Mouse (Mus musculus) CH12.LX (cell line): ENCODE data around the gene Sesn2.

Experiments used
- CTCF ChIP-seq, 2 experiments: IDR thresholded peaks in 1 of 2; conservative IDR thresholded peaks in 1 of 2; 2 replicates each; pipeline ENCODE4 v1.5.1; 2011 to 2012; ENCODE audit warnings: low read depth in 2 of 2, low read length in 2 of 2, improper control_type of control experiment in 1 of 2, inconsistent platforms in 1 of 2, mild to moderate bottlenecking in 1 of 2, moderate library complexity in 1 of 2
- GABPA ChIP-seq: IDR thresholded peaks from 2 replicates; pipeline ENCODE4 v1.6.1; 2012; ENCODE audit warnings: low read depth, low read length, improper control_type of control experiment, inconsistent platforms; ENCODE audit not compliant: insufficient replicate concordance
- JUND ChIP-seq: conservative IDR thresholded peaks from 2 replicates; pipeline ENCODE4 v1.6.1; 2011; ENCODE audit warnings: low read depth, low read length, improper control_type of control experiment
- MAX ChIP-seq: IDR thresholded peaks from 2 replicates; pipeline ENCODE4 v1.6.1; 2011; ENCODE audit warnings: low read length, improper control_type of control experiment
- MXI1 ChIP-seq: IDR thresholded peaks from 2 replicates; pipeline ENCODE4 v1.6.1; 2011; ENCODE audit warnings: mild to moderate bottlenecking, low read depth, low read length, improper control_type of control experiment
- PAX5 ChIP-seq: IDR thresholded peaks from 2 replicates; pipeline ENCODE4 v1.6.1; 2012; ENCODE audit warnings: low read length, inconsistent platforms, mixed read lengths
- POLR2AphosphoS2 ChIP-seq: IDR thresholded peaks from 2 replicates; pipeline ENCODE4 v1.6.1; 2011; ENCODE audit warnings: low read depth, low read length, improper control_type of control experiment
- RAD21 ChIP-seq: IDR thresholded peaks from 2 replicates; pipeline ENCODE4 v1.6.1; 2011; ENCODE audit warnings: low read depth, mild to moderate bottlenecking, low read length, improper control_type of control experiment, moderate library complexity
- SMC3 ChIP-seq: IDR thresholded peaks from 2 replicates; pipeline ENCODE4 v1.6.1; 2011; ENCODE audit warnings: low read depth, low read length, improper control_type of control experiment
- TCF12 ChIP-seq: IDR thresholded peaks from 2 replicates; pipeline ENCODE4 v1.6.1; 2014; ENCODE audit warnings: low read depth, mild to moderate bottlenecking, inconsistent platforms, low read length, improper control_type of control experiment
- ZC3H11A ChIP-seq: IDR thresholded peaks from 2 replicates; pipeline ENCODE4 v1.6.1; 2012; ENCODE audit warnings: low read depth, mild to moderate bottlenecking, inconsistent platforms, low read length, improper control_type of control experiment
- ZMIZ1 ChIP-seq: IDR thresholded peaks from 2 replicates; pipeline ENCODE4 v1.6.1; 2012; ENCODE audit warnings: low read depth, mild to moderate bottlenecking, inconsistent platforms, low read length, improper control_type of control experiment

GRCm38 (mm10) chr4:132492178-132493060 lies 17.9 kb downstream of the Sesn2 start:
- TF ChIP-seq CTCF (conservative IDR thresholded peaks at IDR 0.05 in 1 of 2, IDR thresholded peaks at IDR 0.05 in 1 of 2; ENCODE audit: low read depth in 2 of 2, low read length in 2 of 2): no peak
- no peak for TF ChIP-seq MAX
- no peak for TF ChIP-seq MXI1
- no peak for TF ChIP-seq TCF12
- TF ChIP-seq POLR2AphosphoS2: no peak
- no peak for TF ChIP-seq SMC3
- TF ChIP-seq ZMIZ1: no peak
- TF ChIP-seq RAD21: no peak
- TF ChIP-seq PAX5: no peak
- no peak for TF ChIP-seq JUND
- TF ChIP-seq GABPA: no peak
- TF ChIP-seq ZC3H11A: no peak
